Mouse (Mus musculus): ENCODE data around the gene Cables2.

Gene Cables2

DNA sequence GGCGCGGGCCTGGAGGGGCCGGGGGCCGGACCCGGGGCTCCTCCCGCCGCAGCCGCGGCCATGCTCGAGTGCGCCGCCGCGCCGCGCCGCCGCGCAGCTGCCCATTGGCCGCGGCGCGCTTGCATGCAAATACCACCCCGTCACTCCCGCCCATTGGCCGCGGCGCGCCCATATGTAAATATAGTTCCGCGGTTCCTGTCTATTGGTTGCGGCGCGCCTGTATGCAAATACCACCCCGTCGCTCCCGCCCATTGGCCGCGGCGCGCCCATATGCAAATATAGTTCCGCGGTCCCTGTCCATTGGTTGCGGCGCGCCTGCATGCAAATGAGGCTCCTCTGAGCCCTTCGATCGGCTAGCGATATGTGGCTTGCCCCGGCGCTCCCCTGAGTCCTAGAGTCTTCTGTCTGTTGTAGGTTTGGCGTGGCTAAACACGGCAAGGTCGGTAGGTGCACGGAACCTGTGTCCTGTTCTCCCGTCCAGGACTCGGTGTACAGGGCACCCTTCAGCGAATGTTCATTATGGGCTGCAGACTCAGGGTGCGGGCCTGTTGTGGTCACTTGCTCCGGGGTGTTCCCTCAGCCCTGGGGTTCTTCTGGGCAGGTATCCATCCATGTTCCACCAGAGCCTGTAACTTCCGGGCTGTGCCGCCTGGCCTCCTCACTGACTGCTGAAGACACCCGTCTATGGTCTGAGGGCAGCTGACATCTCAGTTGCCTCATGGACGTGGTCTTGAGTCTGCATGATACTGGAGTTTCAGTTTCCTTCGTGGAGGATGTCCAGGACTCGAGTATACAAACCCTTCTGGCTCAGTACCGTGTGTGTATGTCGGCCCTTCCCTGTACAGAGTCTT, at the start of gene Cables2:
TSS of gene Cables2 (minus strand) at position 103 of the 851 bp plus-strand sequence.
- peak; percentile 96 to 98 for DNase-seq (ENCODE audit: low spot score in 2 of 2)

DNA sequence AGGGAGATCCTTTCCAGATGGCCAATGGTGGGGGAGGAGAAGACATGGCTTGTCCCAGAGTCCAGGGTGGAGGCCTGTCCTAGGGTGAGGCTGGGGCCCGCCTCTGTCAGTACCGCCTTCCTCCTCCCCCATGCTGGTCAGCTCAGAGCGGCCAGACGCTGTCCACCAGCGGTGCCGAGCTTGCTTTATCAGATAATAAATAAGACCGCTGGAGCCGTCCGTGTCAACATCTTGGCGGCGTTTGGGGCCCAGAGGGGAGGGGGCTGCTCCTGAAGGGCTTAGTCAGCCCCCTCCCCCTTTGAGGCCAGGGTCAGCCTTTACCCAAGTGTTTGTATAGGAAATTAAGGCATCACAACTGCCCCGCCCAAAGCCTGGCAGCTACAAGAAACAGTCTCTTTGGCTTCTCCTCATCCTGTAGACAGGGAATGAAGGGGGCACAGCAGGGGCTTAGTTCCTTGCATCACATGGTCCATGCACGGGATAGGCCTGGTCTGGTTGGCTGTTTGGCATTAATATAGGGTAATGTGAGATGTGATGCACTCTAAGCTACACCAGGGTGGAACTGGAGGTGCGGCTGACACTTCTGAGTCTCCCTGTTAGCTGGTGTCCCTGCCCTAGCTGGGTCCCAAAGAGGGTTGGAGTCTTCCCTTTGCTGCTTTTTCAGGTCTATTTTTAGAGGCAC, 49.5 kb upstream of the Cables2 start:
- no peak for DNase-seq (ENCODE audit: low spot score in 2 of 2)

DNA sequence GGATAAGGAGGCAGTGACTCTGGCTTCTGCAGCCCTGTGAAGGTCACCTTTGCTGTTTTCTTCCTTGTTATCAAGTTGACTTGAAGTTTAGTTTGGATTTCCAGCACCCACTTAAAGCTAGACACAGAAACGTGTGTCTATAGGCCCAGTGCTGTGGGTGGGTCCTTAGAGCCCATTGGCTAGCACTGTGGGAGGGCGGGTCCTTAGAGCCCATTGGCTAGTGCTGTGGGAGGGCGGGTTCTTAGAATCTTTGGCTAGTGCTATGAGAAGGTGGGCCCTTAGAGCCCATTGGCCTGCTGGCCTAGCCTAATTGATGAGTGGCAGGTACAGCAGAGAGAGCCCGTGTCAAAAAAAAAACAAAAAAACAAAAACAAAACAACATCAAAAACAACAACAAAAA, 46.9 kb upstream of the Cables2 start:
- DNase-seq (ENCODE audit: low spot score in 2 of 2): no peak

DNA sequence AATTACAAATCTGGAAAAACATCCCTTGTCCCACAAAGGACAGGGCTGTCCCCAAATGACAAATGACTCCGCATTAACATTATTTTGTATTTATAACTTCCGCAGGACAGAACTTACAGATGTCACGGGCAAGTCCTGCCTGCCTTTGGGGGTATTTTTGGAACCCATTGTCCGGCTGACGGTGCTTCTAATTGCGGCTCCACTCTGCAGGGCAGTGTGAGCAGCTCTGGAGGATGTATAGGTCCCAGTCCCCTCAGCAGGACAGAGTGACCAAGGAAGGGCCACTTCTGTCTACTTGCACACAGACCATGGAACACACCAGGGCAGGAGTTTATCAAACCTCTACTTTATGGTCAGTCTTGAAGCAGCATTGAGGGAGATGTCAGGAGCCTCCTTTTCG, 44.3 kb upstream of the Cables2 start:
- DNase-seq (ENCODE audit: low spot score in 2 of 2): no peak

DNA sequence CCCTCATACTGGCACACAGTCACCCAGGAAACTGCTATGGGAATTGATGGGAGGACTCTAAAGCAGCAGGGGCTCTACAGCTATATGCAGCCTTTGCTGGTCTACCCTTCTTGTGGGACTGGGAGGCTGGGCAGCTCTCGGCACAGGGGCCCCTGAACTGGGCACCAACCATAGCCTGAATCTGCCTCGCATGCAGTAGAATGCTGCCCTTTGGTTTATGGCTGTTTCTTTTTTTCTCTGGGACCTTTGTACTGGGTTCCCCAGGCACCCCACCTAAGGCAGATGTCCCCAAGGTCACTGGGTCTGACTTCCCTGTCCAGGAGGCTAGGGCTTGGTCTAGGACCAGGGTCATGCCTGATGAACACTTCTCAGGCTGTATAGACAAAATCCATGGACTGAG, 41.0 kb upstream of the Cables2 start:
- no peak for DNase-seq (ENCODE audit: low spot score in 2 of 2)

DNA sequence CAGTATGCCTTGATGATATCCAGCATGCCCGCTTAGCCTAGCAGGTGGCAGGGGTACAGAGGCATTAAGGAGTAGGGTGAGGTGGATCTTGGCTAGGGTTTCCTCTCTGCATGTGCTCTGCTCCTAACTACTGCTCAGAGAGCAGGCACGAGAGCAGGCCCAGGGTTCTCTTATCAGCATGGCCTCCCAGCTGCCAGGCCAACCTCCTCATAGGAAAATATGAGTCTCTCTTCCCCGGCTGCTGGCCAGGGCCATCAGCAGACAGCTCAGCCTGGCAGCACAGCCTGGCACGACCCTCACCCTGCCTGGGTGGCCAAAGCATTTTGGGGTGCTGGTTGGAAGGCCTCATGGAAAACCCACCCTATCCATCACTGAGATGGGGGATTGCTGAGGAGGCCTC, 37.9 kb upstream of the Cables2 start:
- no peak for DNase-seq (ENCODE audit: low spot score in 2 of 2)

DNA sequence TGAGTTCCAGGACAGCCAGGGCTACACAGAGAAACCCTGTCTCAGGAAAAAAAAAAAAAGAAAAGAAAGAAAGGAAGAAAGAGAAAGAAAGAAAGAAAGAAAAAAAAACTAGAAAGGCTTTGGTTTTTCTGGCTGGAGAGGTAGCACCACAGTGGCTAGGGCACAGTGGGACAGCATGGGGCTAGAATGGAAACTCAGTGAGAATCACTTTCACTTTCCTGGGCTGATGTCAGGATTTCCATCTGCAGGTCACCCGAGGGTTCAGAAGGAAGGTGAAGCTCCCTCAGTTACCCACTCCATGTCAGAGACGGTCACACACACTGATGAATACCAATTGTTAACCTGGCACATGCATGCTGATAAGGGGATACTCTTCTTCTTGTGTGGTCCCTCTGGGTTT, 34.4 kb upstream of the Cables2 start:
- DNase-seq (ENCODE audit: low spot score in 2 of 2): no peak

DNA sequence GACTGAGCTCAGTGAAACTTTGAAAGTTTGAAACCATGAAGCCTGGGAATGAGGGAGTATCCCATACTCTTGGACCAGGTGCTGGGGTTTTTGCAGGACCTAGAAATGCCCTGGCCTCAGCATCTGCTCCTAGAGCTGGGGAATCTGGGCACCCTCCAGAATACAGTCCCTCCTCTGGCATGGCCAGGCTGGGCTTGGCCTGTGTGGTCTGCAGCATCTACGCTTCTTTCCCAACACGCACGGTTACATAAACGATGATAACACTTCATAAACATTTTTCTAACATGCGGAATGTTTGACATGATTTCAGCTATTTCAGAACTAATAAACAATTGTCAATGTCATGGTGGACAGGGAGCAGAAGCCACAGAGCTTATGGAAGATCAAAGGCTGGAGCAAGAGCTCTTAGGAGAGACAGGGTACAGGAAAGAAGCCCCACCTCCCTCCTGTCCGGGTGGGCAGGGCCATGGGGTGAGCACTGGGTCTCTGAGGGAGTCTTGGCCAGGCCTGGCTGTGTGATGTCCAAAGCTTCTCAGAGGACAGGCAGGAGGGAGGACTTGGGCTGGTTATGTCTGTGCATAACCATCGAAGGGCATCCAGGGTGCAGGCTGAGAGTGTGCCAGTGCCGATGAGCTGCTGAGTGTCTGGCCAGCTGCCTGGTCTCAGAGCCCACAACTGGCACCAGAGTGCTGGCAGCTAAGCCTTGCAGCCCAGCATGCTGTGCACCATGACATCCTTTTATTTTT, 33.3 kb upstream of the Cables2 start:
- peak; percentile 56 to 61 for DNase-seq (ENCODE audit: low spot score in 2 of 2)

DNA sequence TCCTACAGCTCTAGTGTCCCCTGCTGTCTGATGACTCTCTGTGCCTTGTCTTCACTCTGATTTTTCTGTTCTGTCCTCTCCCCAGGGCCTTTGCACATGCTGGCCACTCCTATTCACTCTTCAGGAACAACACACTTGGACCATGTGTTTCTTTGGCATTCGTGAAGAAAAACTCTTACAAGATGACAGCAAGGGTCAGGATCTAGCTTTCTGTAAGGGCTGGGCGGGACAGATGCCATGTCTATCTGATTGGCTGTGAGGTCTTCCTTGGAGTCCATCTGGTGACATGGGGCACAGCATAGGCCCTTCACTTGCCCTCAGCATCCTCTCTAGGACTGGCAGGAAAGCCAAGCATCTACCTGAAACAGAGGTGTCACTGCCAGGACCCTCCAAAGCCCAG, 32.7 kb upstream of the Cables2 start:
- no peak for DNase-seq (ENCODE audit: low spot score in 2 of 2)

DNA sequence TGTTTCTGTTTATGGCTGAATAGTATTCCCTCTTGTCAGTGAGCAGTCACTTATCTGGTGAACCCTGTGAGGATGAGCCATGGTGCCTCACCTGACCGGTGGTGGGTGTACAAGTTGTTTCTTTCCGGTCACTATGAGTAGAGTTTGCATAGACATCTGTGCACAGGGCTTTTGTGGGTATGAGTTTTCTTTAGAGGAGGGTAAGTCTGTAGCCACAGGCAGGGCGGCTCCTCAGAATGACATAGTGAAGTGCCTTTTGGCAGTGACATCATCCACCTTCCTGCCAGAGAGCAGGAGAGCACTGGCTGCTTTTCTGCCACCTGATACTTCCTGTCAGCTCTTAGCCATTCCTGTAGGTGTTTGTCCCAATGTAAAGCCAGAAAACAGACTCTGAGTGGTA, 32.2 kb upstream of the Cables2 start:
- no peak for DNase-seq (ENCODE audit: low spot score in 2 of 2)

DNA sequence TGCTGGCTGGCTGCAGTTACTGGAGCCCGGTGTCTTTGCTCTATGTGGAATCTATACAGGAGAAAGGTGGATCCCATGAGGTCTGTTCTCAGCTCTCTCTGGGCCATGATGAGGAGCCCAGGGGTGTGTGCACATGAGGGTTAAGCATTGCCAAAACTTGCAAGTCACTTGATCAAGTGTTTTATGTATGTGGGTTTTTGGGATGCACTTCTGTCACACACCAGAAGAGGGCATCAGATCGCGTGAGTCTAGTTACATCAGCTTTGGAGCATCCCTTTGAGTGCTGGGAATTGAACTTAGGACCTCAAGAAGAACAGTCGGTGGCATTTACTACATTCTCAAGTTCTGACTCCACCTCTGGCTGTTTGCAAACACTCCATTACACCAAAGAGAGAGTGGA, 31.3 kb upstream of the Cables2 start:
- no peak for DNase-seq (ENCODE audit: low spot score in 2 of 2)

DNA sequence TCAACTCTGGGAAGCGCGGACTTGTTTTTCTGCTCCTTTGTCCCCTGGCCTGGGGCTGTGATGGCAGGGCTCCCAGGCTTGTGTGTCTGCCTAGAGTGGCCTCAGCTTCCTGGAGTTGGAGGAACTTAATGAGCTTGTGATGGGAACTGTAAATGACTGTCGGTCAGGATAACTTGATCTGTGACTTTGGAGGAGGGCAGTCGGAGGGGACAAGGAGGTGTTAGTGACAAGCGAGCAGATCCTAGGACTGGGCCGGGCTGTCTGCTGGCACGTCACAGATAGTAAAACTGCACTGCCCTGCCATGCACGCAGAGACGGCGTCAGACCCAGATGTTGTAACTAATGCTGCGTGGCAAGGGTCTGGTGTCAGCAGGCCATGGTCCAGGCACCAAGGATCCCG, 30.2 kb upstream of the Cables2 start:
- no peak for DNase-seq (ENCODE audit: low spot score in 2 of 2)

DNA sequence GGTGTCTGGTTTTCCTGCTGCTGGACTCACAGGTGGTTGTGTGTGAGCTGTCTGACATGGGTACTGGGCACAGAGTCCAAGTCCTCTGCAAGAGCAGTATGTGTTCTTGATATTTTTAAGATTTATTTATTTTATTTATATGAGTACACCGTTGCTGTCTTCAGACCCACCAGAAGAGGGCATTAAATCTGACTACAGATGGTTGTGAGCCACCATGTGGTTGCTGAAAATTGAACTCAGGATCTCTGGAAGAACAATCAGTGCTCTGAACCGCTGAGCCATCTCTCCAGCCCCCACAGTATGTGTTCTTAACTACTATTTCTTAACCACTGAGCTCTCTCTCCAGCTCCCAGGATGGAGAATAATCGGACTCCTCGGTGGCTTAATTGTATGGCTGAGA, 28.9 kb upstream of the Cables2 start:
- DNase-seq (ENCODE audit: low spot score in 2 of 2): no peak

DNA sequence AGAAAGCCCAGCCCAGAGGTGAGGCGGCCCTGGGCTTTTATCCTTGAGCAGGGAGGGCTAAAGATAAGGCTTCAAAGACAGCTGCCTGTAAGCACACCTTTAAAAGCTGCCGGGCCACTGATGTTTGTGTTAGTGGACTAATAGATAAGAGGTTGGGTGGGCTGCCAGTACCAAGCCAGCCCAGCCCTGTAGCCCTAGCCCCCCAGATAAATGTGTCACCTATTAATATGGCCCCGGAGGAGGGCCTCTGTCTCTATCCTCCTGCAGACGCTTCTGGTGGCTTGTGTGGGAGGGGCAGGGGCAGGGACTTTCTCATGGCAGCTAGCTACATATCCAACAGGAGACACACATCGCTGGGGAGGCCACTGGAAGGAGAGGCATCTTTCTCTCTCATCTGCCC, 27.5 kb upstream of the Cables2 start:
- DNase-seq (ENCODE audit: low spot score in 2 of 2): no peak

DNA sequence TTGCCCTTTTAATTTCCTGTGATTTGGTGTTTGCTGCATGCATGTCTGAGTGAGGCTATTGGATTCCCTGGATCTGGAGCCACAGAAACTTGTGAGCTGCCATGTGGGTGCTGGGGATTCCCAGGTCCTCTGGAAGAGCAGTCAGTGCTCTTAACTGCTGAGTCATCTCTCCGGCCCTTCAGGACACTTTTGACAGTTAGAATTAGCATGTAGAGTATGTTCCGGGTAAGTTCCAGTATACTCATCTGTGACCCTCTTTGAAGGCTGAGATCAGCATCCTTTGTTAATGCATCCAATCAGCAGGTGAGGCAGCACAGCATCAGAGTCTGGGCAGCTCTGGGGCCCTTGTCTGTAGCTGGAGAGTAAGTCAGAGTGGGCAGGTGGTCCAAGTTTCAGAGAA, 27.0 kb upstream of the Cables2 start:
- no peak for DNase-seq (ENCODE audit: low spot score in 2 of 2)

DNA sequence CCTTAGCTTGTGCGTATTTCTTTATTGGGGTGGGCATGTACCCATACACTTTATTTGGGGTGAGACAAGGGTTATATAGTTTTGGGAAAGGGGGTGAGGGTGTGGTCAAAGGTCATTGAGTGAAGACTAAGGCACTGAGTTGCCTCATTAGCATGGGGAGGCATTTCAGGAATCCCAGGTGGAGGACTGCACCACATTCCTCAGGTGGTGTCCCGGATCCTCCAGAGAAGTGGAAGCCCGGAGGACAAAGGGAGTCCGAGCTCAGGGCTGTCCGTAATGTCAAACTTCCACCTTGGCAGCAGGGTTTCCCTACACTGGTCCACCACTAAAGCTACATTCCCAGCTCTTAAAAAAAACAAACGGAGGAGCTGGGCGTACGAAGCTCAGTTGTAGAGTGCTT, 19.6 kb upstream of the Cables2 start:
- no peak for DNase-seq (ENCODE audit: low spot score in 2 of 2)

DNA sequence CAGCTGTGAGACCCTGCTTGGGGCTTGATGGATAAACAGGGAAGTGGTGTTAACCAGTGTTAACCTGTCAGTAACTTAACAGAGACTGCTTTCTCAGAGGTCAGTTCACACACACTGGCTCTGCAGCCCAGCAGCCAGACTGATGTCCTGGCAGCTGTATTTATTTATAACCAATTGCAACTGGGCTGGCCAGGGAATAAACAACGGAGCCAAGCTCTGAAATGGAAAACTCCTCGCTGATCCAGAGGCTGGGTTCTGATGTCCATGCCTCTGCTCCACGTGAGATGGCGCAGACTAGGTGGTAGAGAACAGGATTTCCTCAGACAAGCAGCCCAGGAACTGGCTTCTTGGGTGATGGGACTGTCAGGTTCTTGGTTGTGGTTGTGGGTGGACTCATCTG, 18.7 kb upstream of the Cables2 start:
- no peak for DNase-seq (ENCODE audit: low spot score in 2 of 2)

DNA sequence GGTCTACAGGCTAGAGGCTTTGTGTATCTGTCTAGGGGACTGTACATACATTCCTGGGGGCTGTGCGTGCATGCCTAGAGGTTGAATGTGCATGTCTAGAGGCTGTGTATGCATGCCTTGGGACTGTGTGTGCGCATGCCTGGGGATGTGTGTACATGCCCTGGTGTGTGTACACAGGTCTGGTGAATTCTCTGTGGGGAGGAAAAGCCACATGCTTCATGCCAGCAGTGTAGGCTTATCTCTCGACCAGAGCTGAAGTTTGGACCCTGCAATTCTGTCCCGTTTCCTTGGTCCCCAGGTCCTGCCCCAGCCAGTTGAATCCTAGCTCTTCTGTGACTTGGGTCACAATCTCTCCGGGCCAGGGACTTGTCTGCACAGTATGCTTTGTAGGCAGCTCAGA, 18.3 kb upstream of the Cables2 start:
- no peak for DNase-seq (ENCODE audit: low spot score in 2 of 2)

DNA sequence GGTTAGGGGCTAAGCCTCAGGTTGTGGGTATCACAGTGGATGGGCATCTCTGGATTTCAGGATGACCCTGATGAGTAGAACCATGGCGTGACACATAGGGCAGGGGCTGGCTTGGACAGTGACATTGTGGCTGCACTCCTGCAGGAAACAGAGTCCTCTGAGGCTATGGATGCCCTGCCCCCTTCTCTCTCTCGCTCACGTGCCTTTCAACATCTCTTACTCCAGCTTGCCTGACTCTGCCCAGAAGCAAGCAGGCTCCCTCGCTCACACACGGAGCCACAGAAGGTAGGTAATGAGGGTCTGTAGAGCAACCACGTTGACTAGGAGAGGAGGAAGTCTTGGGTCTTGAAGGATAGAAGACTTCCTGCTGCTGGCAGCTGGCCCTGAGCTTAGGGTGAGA, 17.2 kb upstream of the Cables2 start:
- DNase-seq (ENCODE audit: low spot score in 2 of 2): no peak

DNA sequence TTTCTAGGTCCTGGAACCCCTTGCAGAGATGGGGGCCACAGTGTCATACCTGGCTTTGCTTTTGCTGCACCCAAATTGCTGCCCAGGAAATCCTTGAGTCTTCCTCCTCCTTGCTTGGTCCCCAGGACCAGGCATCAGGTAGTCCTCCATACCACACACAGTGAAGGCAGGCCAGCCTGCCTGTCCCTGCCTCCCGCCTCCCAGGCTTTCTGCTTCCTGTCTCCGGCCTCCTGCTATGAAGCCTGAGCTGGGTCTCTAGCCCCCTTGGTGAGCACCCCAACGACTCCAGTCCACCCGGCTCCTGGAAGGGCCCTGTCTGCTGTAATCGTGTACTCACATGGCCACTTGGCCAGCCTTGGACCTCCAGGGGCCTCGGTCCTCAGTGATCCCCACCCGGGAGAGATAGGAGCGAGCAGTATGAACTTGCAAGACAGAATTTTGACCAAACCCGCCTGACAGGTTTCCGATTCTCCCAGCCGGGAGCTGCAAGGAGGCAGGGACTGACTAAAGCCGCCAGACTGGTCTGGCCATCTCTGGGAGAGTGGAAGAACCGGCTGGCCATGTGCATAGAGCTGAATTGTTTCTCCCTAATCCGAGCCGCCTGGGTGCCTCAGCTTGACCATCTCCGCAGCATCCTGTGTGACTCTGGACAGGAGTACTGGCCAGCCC, 16.3 kb upstream of the Cables2 start, which contains the start of gene Rbbp8nl:
TSS of gene Rbbp8nl (minus strand) at position 440 of the 669 bp plus-strand sequence.
- no peak for DNase-seq (ENCODE audit: low spot score in 2 of 2)

DNA sequence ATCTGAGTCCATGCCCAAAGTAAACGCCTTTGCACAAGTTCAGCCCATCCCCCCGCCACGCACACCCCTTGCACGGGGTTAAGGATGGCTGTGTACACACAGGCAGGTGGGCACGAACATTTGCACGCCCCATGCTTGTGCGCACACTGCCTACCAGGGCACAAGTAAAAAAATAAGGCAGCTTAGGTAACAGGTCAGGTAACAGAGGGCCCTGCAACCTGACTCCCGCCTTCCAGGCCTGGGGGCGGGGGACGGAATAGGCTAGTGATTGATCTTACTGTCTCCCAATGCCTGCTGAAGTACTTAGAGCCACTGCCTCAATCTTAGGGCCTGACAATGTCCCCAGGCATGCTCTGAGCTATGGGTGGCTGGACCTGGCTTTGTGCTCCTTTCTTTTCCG, 15.7 kb upstream of the Cables2 start:
- no peak for DNase-seq (ENCODE audit: low spot score in 2 of 2)

DNA sequence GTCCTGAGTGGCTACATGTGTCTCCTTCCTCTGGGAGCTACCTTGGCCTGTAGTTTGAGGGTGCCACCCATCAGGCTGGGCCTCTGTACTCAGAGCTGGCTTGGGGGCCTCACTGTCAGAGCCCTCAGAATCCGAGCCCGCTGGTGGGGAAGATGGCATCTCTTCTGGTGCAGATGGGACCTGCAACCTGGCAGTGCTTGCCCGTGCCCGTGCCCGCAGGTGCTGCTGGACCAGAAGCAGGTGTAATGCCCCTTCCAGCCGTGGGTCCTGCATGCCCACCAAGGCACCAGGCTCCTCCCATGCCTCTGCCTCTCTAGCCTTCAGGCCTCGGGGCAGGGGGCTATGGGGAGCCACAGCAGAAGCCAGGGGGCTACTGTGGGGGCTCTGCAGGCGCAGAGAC, 6.0 kb upstream of the Cables2 start:
- DNase-seq (ENCODE audit: low spot score in 2 of 2): no peak
